Mouse (Mus musculus): ENCODE measurements at regions not wholly inside any gene's neighbourhood (a gene's known extent, or its start where the extent isn't known, plus 50 kb on each side); places are given as distances from the start of the nearest gene placed in this dataset.

DNA sequence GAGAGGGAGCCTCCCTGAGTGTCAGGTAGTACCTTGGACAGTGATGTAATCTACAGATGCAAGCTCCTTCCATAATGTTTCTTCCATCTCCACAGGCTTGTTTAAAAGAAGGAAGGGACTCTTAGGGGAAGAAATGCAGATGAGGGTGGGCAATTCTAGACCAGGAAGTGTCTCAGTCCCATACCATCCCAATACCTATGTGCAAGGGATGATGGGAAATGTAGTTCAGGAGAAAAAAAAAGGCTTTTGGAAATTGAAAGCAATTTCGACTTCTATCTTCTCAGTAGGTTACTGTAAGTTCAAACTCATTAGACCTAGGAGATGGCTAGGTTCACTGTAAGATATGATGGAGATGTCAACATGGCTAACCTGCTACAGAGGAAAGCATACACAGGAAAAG, 68.3 kb downstream of the Cd83 start:
- no peaks in the 10 kb centered on the region for H3K79me2 ChIP-seq (ENCODE audit: inconsistent target)
- H3K4me3 ChIP-seq (ENCODE audit: inconsistent target), result no peak overlapping the region
- H3K27ac ChIP-seq, result no peak overlapping the region
- 57% methylated on average over 1 of the region's 1 CpGs for WGBS (ENCODE audit: missing documents)
- H3K36me3 ChIP-seq (ENCODE audit: inconsistent target), result no peaks in the 10 kb centered on the region

DNA sequence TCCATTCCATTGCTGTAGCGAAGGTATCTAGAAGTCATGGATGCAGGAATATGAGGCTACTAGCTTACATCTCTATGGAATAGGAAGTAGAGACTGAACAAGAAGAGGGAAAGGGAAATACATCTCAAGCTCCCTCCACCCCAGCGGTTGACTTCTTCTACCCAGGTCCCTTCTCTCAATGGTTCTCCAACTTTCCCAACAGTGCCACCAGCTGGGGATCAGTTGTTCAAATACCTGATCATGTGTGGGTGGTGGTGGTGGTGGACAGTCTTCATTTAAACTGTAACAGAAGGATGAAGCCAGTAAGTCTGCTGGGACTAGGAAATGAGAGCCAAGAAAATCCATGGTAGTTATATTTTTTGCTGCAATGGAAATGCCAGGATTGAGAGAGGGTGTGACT, 70.4 kb downstream of the Cd83 start:
- Histone ChIP-seq H3K36me3 (ENCODE audit: inconsistent target) (no peaks in the 10 kb centered on the region), H3K4me3 (ENCODE audit: inconsistent target) (no peak overlapping the region), H3K79me2 (ENCODE audit: inconsistent target) (no peaks in the 10 kb centered on the region), H3K27ac (no peak overlapping the region)
- WGBS (ENCODE audit: missing documents), result 95% methylated on average over 2 of the region's 2 CpGs

- Histone ChIP-seq H3K36me3 (ENCODE audit: inconsistent target) (no peaks in the 10 kb centered on the region), H3K79me2 (ENCODE audit: inconsistent target) (no peaks in the 10 kb centered on the region), H3K27ac (no peak overlapping the region), H3K4me3 (ENCODE audit: inconsistent target) (no peak overlapping the region)
- 88% methylated on average over 4 of the region's 4 CpGs for WGBS (ENCODE audit: missing documents)
Observed at GRCm38 (mm10) chr13:43860932-43861331, 76.4 kb downstream of the Cd83 start.

GRCm38 (mm10) chr13:43861424-43861823, 76.8 kb downstream of the Cd83 start:
- 89% methylated on average over 7 of the region's 7 CpGs for WGBS (ENCODE audit: missing documents)
- H3K79me2 ChIP-seq (ENCODE audit: inconsistent target), result no peaks in the 10 kb centered on the region
- no peak overlapping the region for H3K27ac ChIP-seq
- H3K4me3 ChIP-seq (ENCODE audit: inconsistent target), result no peak overlapping the region
- no peaks in the 10 kb centered on the region for H3K36me3 ChIP-seq (ENCODE audit: inconsistent target)

DNA sequence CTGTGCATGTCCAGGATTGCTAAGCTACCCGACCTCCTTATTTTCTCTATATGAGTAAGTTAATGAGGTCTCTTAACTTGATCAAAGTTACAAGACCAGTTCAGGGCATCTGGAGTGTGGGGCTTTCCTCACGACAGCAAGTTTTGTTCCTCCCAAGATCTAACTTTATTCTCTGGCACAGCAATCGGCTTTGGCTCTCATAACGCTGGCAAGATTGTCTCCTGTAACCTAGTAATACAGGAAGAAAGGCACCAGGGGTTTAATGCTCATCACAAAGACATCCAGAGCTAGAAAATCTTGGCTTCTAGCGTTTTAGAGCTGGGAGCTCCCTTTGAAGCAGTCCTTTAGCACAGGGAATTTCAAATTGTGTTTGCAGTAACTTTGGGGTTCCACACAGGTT, 77.5 kb downstream of the Cd83 start:
- no peak overlapping the region for H3K27ac ChIP-seq
- no peaks in the 10 kb centered on the region for H3K79me2 ChIP-seq (ENCODE audit: inconsistent target)
- H3K4me3 ChIP-seq (ENCODE audit: inconsistent target), result no peak overlapping the region
- WGBS (ENCODE audit: missing documents), result 95% methylated on average over 5 of the region's 5 CpGs
- H3K36me3 ChIP-seq (ENCODE audit: inconsistent target), result no peaks in the 10 kb centered on the region

DNA sequence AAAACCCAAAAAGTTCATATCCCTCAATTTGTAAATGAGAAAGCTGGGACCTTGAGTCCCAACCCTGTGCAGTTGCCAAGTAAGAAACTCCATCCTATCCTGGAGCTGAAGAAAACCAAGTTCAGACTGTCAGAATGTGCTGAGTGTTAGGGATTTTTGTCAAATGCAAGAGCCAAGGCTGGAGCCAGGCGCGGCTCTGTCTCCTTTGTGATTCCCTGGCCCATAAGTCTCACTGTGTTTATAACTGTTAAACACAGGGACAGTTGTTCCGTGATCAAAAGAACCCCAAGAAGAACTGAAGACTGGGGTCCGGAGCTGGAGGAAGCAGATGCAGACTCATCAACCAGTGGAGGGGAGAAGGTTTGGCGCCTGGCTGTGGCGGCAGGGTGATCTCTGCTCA, 78.0 kb downstream of the Cd83 start:
- H3K36me3 ChIP-seq (ENCODE audit: inconsistent target), result no peaks in the 10 kb centered on the region
- 94% methylated on average over 6 of the region's 6 CpGs for WGBS (ENCODE audit: missing documents)
- H3K4me3 ChIP-seq (ENCODE audit: inconsistent target), result no peak overlapping the region
- no peak overlapping the region for H3K27ac ChIP-seq
- no peaks in the 10 kb centered on the region for H3K79me2 ChIP-seq (ENCODE audit: inconsistent target)

DNA sequence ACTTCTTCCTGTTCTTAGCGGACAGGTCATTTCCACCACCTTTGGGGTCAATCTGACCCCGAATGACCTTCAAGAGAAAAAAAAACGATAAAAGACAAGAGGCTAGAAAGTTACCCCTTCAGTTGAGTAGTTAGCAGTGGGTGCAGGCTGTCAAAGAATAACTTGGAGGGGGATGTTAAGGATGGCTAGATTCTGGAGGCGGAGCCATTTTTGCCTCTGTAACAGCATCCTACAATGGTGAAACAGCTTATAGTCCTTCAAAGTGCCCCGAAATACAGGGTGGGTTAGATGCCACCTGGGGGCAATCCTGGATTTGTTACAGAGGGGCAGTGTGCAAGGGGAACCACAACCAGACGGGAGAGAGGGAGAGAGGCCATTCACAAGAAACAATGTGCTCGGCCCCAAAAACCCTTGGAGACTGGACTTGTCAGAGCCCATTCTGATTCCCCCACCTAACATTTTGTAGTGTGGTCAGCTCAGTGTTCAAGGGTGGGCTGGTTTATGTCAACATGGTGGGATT, 79.1 kb downstream of the Cd83 start:
- Histone ChIP-seq H3K79me2 (ENCODE audit: inconsistent target) (no peaks in the 10 kb centered on the region), H3K27ac (no peak overlapping the region), H3K4me3 (ENCODE audit: inconsistent target) (no peak overlapping the region), H3K36me3 (ENCODE audit: inconsistent target) (no peaks in the 10 kb centered on the region)
- 86% methylated on average over 7 of the region's 7 CpGs for WGBS (ENCODE audit: missing documents)

DNA sequence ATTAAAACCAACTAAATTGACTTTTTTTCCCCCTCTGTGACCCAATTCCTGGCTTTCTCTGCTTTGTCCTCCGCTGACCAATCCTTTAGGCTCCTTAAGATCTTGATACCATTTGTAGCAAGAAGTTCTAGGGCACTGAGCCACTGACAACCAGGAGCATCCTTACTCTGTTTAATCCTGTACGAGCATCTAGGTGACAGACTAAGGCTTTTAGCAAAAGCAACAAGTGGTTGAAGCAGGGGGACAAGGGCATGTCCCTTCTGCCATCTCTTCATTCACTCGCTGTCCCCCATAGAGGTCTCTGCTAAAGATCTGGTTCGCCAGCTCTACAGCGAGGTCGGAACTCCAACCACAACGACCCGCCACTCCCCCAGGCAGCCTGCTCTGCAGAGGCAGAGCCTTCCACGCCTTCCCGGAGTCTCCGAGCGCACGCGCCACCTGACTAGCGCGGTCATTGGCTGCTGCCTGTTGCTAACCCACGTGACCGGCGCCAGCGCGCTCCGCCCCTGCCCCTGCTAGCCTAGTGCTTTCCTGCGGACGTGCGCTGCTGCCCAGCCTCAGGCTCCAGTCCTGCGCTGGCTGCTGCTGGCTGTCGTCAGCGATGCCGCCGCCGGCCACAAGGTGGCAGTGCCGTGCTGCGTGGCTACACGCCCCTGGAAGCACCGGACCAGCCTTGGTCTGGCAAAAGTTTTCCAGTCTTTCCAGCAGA, 79.7 kb downstream of the Cd83 start:
- no peaks in the 10 kb centered on the region for H3K79me2 ChIP-seq (ENCODE audit: inconsistent target)
- 5% methylated on average over 35 of the region's 35 CpGs for WGBS (ENCODE audit: missing documents)
- no peaks in the 10 kb centered on the region for H3K36me3 ChIP-seq (ENCODE audit: inconsistent target)
- no peak overlapping the region; the same call in 1 of the 2 replicates for H3K4me3 ChIP-seq (ENCODE audit: inconsistent target)
- H3K27ac ChIP-seq, result peak overlapping the region; percentile 28

GRCm38 (mm10) chr13:43865036-43865435, 80.5 kb downstream of the Cd83 start:
- H3K27ac ChIP-seq, result no peak overlapping the region
- H3K79me2 ChIP-seq (ENCODE audit: inconsistent target), result no peaks in the 10 kb centered on the region
- H3K36me3 ChIP-seq (ENCODE audit: inconsistent target), result no peaks in the 10 kb centered on the region
- H3K4me3 ChIP-seq (ENCODE audit: inconsistent target), result no peak overlapping the region
- WGBS (ENCODE audit: missing documents), result 60% methylated on average over 20 of the region's 20 CpGs

DNA sequence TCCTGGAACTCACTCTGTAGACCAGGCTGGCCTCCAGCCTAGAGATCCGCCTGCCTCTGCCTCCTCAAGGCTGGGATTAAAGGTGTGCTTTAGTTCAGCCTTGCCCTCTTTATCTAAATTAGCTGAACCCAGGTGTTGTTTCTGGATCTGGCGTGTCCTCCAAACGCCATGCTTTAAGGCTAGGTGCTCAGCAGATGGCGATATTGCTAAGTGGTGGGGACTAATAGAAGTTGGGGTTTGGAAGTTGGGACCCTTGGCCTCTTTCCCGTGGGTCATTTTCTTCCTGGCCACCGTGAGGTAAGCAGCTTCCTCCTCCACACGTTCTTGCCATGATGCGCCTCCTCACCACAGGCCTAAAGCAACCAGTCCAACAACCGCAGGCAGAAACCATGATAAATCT, 91.3 kb downstream of the Cd83 start:
- H3K79me2 ChIP-seq (ENCODE audit: inconsistent target), result no peaks in the 10 kb centered on the region
- no peak overlapping the region for H3K27ac ChIP-seq
- H3K36me3 ChIP-seq (ENCODE audit: inconsistent target), result no peaks in the 10 kb centered on the region
- no peak overlapping the region for H3K4me3 ChIP-seq (ENCODE audit: inconsistent target)
- 71% methylated on average over 9 of the region's 9 CpGs for WGBS (ENCODE audit: missing documents)

GRCm38 (mm10) chr13:43887284-43887683, 102.7 kb downstream of the Cd83 start:
- H3K4me3 ChIP-seq (ENCODE audit: inconsistent target), result no peak overlapping the region
- H3K27ac ChIP-seq, result no peak overlapping the region
- H3K36me3 ChIP-seq (ENCODE audit: inconsistent target), result no peaks in the 10 kb centered on the region
- WGBS (ENCODE audit: missing documents), result 100% methylated on average over 3 of the region's 3 CpGs
- no peaks in the 10 kb centered on the region for H3K79me2 ChIP-seq (ENCODE audit: inconsistent target)

- Histone ChIP-seq H3K36me3 (ENCODE audit: inconsistent target) (no peaks in the 10 kb centered on the region), H3K79me2 (ENCODE audit: inconsistent target) (no peaks in the 10 kb centered on the region), H3K27ac (no peak overlapping the region), H3K4me3 (ENCODE audit: inconsistent target) (no peak overlapping the region)
- WGBS (ENCODE audit: missing documents), result 89% methylated on average over 3 of the region's 3 CpGs
Observed at GRCm38 (mm10) chr13:43891928-43892327, 107.4 kb downstream of the Cd83 start.

DNA sequence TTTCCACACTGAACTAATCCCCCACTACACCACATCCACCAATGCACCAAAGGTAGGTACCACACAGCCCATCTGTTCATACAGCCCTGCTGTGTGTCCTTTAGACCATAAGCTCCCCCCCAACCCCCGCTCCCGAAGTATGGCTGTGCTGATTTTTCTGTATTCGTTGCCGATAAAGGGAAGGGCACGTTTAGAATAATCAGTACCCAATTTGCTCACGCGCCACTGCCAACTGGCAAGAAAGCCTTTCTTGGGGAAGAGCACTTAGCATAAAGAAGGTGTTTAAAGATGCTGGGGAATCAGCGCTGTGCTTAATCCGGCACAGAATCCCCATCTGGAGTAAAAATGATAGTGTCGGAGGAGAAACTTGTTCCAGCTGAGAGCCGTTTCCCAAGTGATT, 111.4 kb downstream of the Cd83 start:
- Histone ChIP-seq H3K79me2 (ENCODE audit: inconsistent target) (no peaks in the 10 kb centered on the region), H3K4me3 (ENCODE audit: inconsistent target) (no peak overlapping the region), H3K27ac (no peak overlapping the region), H3K36me3 (ENCODE audit: inconsistent target) (no peaks in the 10 kb centered on the region)
- 93% methylated on average over 11 of the region's 11 CpGs for WGBS (ENCODE audit: missing documents)

DNA sequence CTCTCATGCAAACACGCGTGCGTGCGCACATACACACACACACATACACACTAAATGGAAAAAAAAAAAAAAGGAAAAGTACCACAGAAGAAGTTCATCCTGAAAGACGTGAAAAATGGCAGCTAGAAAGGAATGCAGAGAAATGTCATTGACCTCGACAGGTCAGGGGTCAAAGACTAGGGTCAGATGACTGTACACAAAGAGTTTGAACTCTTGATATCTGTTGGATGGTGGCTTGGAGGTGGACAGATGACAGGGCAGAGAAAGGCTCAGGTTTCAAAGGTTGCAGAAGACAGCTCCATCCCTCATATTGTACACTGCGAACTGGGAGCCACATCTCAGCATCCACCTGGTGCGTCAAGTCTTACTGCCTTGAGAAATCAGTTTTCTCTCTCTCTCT, 112.5 kb downstream of the Cd83 start:
- no peaks in the 10 kb centered on the region for H3K79me2 ChIP-seq (ENCODE audit: inconsistent target)
- no peaks in the 10 kb centered on the region for H3K36me3 ChIP-seq (ENCODE audit: inconsistent target)
- 98% methylated on average over 4 of the region's 8 CpGs for WGBS (ENCODE audit: missing documents)
- no peak overlapping the region for H3K4me3 ChIP-seq (ENCODE audit: inconsistent target)
- no peak overlapping the region for H3K27ac ChIP-seq

DNA sequence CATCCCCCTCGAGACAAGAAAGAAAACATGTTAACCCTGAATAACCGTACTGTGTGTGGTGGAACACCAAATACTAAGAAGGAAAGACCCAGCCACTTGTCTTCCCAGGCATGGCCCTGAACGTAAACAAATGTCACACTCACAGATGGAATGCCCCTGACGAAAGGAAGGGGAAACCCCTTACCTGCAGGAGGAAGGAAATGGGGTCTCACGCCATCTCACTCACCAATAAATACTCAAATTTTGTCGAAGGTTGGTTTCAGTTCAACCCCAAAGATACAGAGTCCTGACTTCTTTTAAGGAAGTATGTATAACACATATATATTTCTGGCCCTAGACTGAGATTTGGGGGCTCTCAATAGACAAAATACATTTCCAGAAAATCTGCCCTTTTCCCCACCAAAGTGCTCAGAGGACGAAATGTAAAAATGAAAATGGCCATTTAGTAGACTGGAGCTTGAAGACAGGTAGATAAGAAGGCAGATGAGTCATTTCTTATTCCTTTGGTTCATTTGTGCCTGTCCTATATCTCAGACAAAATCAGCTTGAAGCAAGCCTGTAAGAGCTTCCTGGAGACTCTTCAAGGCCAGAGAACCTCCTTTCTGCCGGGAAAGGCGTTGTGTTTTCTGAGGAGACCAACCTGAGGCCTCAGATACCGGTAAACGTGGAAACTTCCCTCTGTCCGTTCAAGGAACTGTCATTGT, 114.1 kb downstream of the Cd83 start:
- H3K79me2 ChIP-seq (ENCODE audit: inconsistent target), result no peaks in the 10 kb centered on the region
- H3K4me3 ChIP-seq (ENCODE audit: inconsistent target), result no peak overlapping the region
- no peak overlapping the region for H3K27ac ChIP-seq
- WGBS (ENCODE audit: missing documents), result 62% methylated on average over 12 of the region's 12 CpGs
- no peaks in the 10 kb centered on the region for H3K36me3 ChIP-seq (ENCODE audit: inconsistent target)

Data from macrophage (primary cell).